Mouse (Mus musculus) layer of hippocampus, adult 2 months (tissue): ENCODE measurements around the gene Dbn1. TPM values are rescaled to one million over a fixed set of nuclear protein-coding genes. Genes with fewer than 3 reads are reported as not detected.

Source experiments
- DNase-seq, 2 experiments: peaks; one replicate each; pipeline ENCODE4 v3.0.0; 2022; ENCODE audit warnings: low spot score in 2 of 2
- H3K27ac ChIP-seq: fragments of 200-600 bp; 2 replicates; pipeline ENCODE4 v1.8.1; 2022
- H3K4me3 ChIP-seq: fragments of 200-600 bp; 2 replicates; pipeline ENCODE4 v1.8.1; 2022; ENCODE audit warnings: mild to moderate bottlenecking
- CTCF ChIP-seq: fragments of 200-600 bp; conservative IDR thresholded peaks from 2 replicates; pipeline ENCODE4 v1.8.1; 2022; ENCODE audit warnings: antibody characterized with exemption, mild to moderate bottlenecking, moderate library complexity
- total RNA-seq, 2 experiments: library from RNA; stranded (reverse); gene quantifications; 2 replicates each; pipeline ENCODE4 v1.2.3; 2021

Dbn1 gene
- total RNA-seq, 2 experiments from 2014 or later = 396 to 403 TPM

DNA sequence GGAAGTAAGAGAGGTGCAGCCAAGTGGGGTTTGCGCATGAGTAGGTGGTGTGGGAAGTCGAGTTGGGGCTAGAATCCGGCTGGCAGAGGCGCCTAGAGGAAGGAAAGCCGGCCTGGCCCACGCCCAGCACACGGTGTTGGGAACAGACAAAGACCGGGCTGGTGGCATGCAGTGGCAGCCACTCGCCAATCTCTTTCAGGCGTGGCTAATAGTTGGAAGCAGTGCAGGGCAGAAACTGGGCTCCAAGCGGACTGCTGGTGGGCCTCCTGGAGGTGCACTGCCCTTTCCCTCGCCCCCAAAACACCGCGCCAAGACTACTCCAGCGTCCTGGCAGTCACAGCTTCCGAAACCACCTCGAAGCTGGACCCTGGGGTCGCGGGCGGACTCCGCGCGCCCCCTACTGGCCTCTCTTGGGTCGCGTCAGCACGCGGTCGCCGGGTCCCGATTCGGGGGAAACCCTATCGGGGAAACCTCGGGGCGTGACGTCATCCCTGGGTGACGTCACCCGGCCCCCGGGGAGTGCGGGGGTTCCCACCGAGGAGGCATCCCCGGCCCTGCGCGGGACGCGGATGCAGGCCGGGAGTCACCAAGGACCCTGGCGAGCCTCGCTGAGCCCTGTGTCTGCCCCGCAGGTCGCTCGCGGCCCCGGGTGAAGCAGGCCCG, 16.6 kb downstream of the Dbn1 start:
- Histone ChIP-seq H3K4me3 (peak overlapping the region; percentile 65), H3K27ac (peak overlapping the region; percentile 99)
- TF ChIP-seq CTCF = peak; percentile 89
- DNase-seq = peak in 1 of 2 experiments; percentile 86

- peak overlapping the region; percentile 99 for H3K27ac ChIP-seq
- peak overlapping the region; percentile 65 for H3K4me3 ChIP-seq
- TF ChIP-seq CTCF = no peak
Measured at GRCm38 (mm10) chr13:55470372-55470771, 17.5 kb downstream of the Dbn1 start.

GRCm38 (mm10) chr13:55468851-55469560, 18.9 kb downstream of the Dbn1 start:
- Histone ChIP-seq H3K4me3 (no peak overlapping the region; the same call in 1 of the 2 replicates), H3K27ac (peak overlapping the region; percentile 99)
- DNase-seq = peak in 1 of 2 experiments; percentile 42
- TF ChIP-seq CTCF = peak; percentile 69

More at GRCm38 (mm10) chr13:55470372-55470771, 17.5 kb downstream of the Dbn1 start:
- peak; percentile 81 to 85 for DNase-seq

- H3K4me3 ChIP-seq = peak overlapping the region; percentile 96
- peak overlapping the region; percentile 99 for H3K27ac ChIP-seq
- DNase-seq = no peak
- TF ChIP-seq CTCF = no peak
Measured at GRCm38 (mm10) chr13:55465830-55466440, 22.0 kb downstream of the Dbn1 start.

DNA sequence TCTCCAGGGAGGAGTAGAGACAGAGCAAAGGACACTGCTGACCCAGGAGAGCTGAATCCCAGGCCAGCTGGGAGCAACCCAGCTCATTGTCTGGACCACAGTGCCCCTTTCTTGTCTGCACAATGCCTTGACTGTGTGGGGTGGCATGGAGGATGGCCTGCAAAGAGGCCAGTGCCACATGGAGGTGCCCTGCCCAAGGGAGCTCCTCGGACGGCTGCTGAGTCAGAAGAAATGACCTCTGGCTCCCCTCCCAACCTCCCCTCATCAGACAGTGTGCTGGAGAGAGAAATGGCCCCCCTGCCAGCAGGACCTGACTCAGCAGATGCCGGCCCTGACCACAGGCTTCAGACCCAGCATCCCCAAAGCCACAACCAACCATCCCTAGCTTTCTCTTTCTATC, 22.7 kb downstream of the Dbn1 start:
- TF ChIP-seq CTCF = no peak
- peak in 1 of 2 experiments; percentile 43 for DNase-seq
- Histone ChIP-seq H3K27ac (peak overlapping the region; percentile 99), H3K4me3 (peak overlapping the region; percentile 96)

- peak within 1 kb of the TSS; percentile 99 for H3K27ac ChIP-seq
- H3K4me3 ChIP-seq = peak within 1 kb of the TSS; percentile 96
- DNase-seq = peak; percentile 76 to 77
- no peak for TF ChIP-seq CTCF
Measured at GRCm38 (mm10) chr13:55464027-55464884, 23.7 kb downstream of the Dbn1 start, which contains the start of gene Prr7. Prr7 (plus strand) TSS chr13:55464267.

DNA sequence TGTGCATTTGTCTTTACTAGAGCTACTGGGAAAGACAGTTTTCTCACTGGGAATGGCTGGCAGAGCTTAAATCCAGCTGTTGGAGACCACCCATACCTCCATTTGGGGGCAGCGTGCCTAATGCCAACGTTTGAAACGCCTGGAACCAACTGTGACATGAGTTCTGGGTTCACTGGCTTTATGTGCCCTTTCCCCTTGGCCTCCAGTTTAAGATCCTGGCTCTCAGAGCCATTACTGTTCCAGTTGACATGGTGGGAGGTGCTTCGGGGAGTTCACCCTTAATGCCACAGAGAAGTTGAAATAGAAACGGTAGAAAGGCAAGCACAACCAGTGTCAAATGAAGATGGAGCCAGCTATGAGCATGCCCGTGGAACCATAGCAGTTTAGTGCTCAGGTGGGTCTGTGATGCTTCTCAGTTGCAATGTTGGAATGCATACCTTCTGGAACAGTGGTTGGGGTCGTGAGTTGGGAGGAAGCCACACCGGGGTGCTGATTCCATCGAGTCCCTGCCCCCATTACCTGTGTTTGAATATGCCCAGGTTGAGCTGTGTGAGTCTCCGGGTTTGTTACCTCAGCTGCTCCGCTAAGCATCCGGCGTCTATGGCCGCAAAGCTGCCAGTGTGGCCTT, 24.4 kb downstream of the Dbn1 start:
- H3K27ac ChIP-seq = peak overlapping the region; percentile 99
- no peak for DNase-seq

GRCm38 (mm10) chr13:55462965-55463364, 24.9 kb downstream of the Dbn1 start:
- DNase-seq = no peak
- Histone ChIP-seq H3K4me3 (no peak overlapping the region), H3K27ac (peak overlapping the region; percentile 99; the same call in 1 of the 2 replicates)
- no peak for TF ChIP-seq CTCF

More for the DNA sequence above, 24.4 kb downstream of the Dbn1 start:
- H3K4me3 ChIP-seq = peak overlapping the region; percentile 96
- no peak for TF ChIP-seq CTCF

DNA sequence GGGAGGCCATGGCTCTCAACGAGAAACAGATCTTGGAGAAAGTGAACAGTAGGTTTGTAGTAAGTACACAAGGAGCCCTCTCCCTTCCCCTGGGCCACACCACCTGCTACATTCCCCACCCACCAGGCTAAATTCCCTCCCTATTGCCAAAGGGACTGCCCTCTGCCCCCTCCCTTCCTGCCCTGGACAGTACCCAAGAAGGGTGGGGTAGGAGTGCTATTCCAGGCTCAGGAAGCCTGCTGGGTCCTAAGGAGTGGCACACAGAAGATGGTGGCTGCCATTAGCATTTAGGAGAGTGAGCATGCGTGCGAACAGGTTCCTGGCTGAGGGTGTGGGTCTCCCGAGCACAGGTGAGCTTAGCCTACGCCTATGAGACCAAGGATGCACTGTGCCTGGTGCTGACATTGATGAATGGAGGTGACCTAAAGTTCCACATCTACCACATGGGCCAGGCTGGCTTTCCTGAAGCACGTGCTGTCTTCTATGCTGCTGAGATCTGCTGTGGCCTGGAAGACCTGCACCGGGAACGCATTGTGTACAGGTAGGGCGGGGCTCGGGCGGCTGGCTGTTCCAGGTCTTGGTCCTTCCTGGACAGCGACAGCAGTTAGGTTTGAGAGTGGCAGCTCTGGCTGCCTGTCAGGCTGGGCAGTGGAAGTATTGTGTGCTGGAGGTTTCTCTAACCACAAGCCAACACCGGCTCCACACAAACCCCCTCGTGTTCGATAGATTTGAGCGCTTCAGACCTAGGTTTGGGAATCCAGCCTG, 35.9 kb downstream of the Dbn1 start:
- no peak for TF ChIP-seq CTCF
- Histone ChIP-seq H3K27ac (no peak overlapping the region), H3K4me3 (no peak overlapping the region)
- no peak for DNase-seq

DNA sequence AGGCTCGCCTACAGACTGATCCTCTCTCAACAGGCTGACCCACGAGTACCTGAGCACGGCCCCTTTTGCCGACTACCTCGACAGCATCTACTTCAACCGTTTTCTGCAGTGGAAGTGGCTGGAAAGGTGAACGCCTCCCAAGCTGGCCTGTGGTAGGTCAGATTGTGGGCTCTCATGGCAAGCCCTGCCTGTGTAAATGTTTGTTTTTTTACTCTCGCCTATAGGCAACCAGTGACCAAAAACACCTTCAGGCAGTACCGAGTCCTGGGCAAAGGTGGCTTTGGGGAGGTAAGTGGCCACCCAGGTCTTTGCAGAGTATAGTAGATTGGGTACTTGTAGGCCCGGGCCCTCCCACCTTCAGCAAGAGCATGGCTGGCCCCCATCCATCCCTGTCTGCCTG, 36.6 kb downstream of the Dbn1 start:
- DNase-seq = no peak
- no peak for TF ChIP-seq CTCF
- no peak overlapping the region for H3K27ac ChIP-seq

DNA sequence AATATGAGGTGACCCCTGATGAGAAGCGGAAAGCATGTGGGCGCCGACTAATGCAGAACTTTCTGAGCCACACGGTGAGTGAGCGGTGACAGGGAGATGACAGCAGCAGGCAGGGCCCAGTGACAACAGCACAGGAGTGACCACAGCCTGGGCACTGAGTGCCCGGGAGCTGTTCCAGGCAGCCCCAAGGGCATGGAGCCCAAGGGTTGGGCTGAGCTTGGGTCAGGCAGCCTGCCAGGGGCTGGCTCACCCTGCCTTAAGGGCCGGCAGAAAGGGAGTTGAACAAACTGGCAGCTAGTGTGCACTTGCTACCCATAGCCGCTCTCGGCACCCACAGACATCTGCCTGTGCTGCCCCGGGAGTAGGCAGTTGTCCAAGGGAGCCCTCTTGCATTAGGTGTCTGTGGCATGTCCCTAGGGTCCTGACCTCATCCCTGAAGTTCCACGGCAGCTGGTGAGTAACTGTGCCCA, 37.4 kb downstream of the Dbn1 start:
- no peak for TF ChIP-seq CTCF
- Histone ChIP-seq H3K27ac (peak overlapping the region; percentile 48; the same call in 1 of the 2 replicates), H3K4me3 (no peak overlapping the region)
- DNase-seq = peak; percentile 55 to 64

More for the DNA sequence above, 36.6 kb downstream of the Dbn1 start:
- no peak overlapping the region for H3K4me3 ChIP-seq
